Mouse (Mus musculus) kidney, adult 2 months (tissue): ENCODE measurements around the gene Ociad2. TPM values are rescaled to one million over a fixed set of nuclear protein-coding genes. Genes with fewer than 3 reads are reported as not detected.

Experiments
- DNase-seq: peaks from one replicate; pipeline ENCODE4 v3.0.0; 2021
- H3K27ac ChIP-seq: fragments of 200-500 bp; 2 replicates; pipeline ENCODE4 v1.5.1; 2012; ENCODE audit warnings: low read depth, low read length, control low read depth, inconsistent platforms; ENCODE audit not compliant: insufficient read depth
- H3K27me3 ChIP-seq: fragments of 200-500 bp; replicated peaks from 2 replicates; pipeline ENCODE4 v1.6.1; 2012; ENCODE audit warnings: mild to moderate bottlenecking, moderate library complexity, low read length, inconsistent platforms; ENCODE audit not compliant: control insufficient read depth, insufficient read depth
- H3K36me3 ChIP-seq: fragments of 200-500 bp; 2 replicates; pipeline ENCODE4 v1.6.1; 2012; ENCODE audit warnings: mild to moderate bottlenecking, moderate library complexity, low read length, inconsistent platforms; ENCODE audit not compliant: control insufficient read depth, insufficient read depth
- H3K4me1 ChIP-seq: fragments of 200-500 bp; 2 replicates; pipeline ENCODE4 v1.6.1; 2011; ENCODE audit warnings: low read length; ENCODE audit not compliant: control insufficient read depth, insufficient read depth
- H3K4me3 ChIP-seq: fragments of 200-500 bp; 2 replicates; pipeline ENCODE4 v1.5.1; 2011; ENCODE audit warnings: mild to moderate bottlenecking, low read depth, low read length, control low read depth; ENCODE audit not compliant: insufficient read depth
- CTCF ChIP-seq: fragments of 200-500 bp; conservative IDR thresholded peaks from 2 replicates; pipeline ENCODE4 v1.5.1; 2011; ENCODE audit warnings: low read depth, mild to moderate bottlenecking, control low read depth, low read length, moderate library complexity, mixed read lengths; ENCODE audit not compliant: insufficient read depth, insufficient read length
- POLR2A ChIP-seq: fragments of 200-500 bp; IDR thresholded peaks from one replicate; pipeline ENCODE4 v1.6.1; 2011; ENCODE audit warnings: low read depth, low read length, control low read depth
- WGBS: fragments of 180-500 bp; shearing (Covaris S2); methylation state at CpG from one replicate; pipeline ENCODE4 v1.1.7; 2018; 5-methylcytosine and 5-hydroxymethylcytosine counted together
- polyA plus RNA-seq: library from polyadenylated mRNA; depleted of rRNA; stranded (reverse); fragments of >200 nt; gene quantifications from 2 replicates; pipeline ENCODE4 v1.2.3, GENCODE M21; 2012

Ociad2 gene
- polyA plus RNA-seq, 1 experiment: 3.5 TPM

DNA sequence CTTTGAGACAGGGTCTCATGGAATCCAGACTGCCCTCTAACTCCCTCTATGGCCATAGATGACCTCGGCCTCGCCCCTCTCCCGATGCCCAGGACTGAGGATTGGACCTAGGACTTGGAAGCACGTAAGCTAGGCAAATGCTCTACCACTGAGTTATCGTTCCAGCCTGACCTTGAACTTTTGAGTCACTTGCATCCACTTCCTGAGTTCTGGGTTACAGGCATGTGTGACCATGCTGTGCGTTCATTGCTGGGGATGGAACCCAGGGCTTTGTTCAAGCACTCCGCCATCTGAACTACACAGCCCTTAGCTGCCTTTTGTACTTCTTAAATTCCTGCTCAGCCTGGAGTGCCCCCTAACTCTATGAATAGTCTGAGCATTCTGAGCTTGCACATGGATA is 35.7 kb upstream of the Ociad2 start:
- Histone ChIP-seq H3K36me3 (no peaks in the 10 kb centered on the region), H3K27me3 (no peaks in the 10 kb centered on the region), H3K4me3 (no peak overlapping the region), H3K4me1 (no peaks in the 10 kb centered on the region), H3K27ac (no peak overlapping the region)
- no peak for TF ChIP-seq CTCF
- TF ChIP-seq POLR2A: no peak
- DNase-seq: no peak
- 75% methylated on average over 7 of the region's 7 CpGs for WGBS

- 47% methylated on average over 9 of the region's 9 CpGs for WGBS
- DNase-seq: no peak
- no peaks in the 10 kb centered on the region for H3K36me3 ChIP-seq
- no peak overlapping the region for H3K27ac ChIP-seq
- H3K4me3 ChIP-seq: no peak overlapping the region
- no peak for TF ChIP-seq CTCF
- TF ChIP-seq POLR2A: no peak
- H3K27me3 ChIP-seq: no peaks in the 10 kb centered on the region
- no peaks in the 10 kb centered on the region for H3K4me1 ChIP-seq
Measured at GRCm38 (mm10) chr5:73376041-73376440, 35.2 kb upstream of the Ociad2 start.

GRCm38 (mm10) chr5:73373184-73373583 is 32.4 kb upstream of the Ociad2 start:
- no peak for TF ChIP-seq POLR2A
- TF ChIP-seq CTCF: no peak
- no peaks in the 10 kb centered on the region for H3K36me3 ChIP-seq
- no peaks in the 10 kb centered on the region for H3K27me3 ChIP-seq
- no peak for DNase-seq
- no peak overlapping the region for H3K4me3 ChIP-seq
- 50% methylated on average over 3 of the region's 3 CpGs for WGBS
- no peak overlapping the region for H3K27ac ChIP-seq
- no peaks in the 10 kb centered on the region for H3K4me1 ChIP-seq

DNA sequence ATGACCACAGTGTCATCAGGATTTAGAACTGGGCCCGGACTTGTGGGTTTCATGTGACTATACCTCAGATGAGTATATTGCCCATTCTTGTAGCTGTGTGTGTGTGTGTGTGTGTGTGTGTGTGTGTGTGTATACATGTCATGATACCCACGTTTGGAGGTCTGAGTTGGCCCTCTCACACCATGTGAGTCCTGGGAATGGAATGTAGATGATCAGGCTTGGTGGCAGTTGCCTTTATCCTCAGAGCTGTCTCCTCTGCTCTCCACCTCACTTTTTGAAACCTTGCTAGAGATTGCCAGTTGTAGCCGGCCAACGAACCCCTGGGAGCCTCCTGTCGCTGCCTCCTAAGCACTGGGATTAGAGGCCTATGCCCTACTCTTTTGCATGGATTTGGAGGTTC is 31.8 kb upstream of the Ociad2 start:
- Histone ChIP-seq H3K4me3 (no peak overlapping the region), H3K36me3 (no peaks in the 10 kb centered on the region), H3K27ac (no peak overlapping the region), H3K27me3 (no peaks in the 10 kb centered on the region), H3K4me1 (no peaks in the 10 kb centered on the region)
- 74% methylated on average over 5 of the region's 5 CpGs for WGBS
- no peak for DNase-seq
- no peak for TF ChIP-seq POLR2A
- TF ChIP-seq CTCF: no peak

- no peak for DNase-seq
- TF ChIP-seq POLR2A: no peak
- TF ChIP-seq CTCF: no peak
- Histone ChIP-seq H3K27ac (no peak overlapping the region), H3K27me3 (no peaks in the 10 kb centered on the region), H3K4me1 (no peaks in the 10 kb centered on the region), H3K4me3 (no peak overlapping the region), H3K36me3 (no peaks in the 10 kb centered on the region)
- WGBS: 73% methylated on average over 3 of the region's 3 CpGs
Measured at GRCm38 (mm10) chr5:73369731-73370130, 28.9 kb upstream of the Ociad2 start.

GRCm38 (mm10) chr5:73368845-73369447 is 28.1 kb upstream of the Ociad2 start:
- TF ChIP-seq POLR2A (no peak), CTCF (no peak)
- no peak for DNase-seq
- Histone ChIP-seq H3K4me3 (no peak overlapping the region), H3K36me3 (no peaks in the 10 kb centered on the region), H3K27me3 (no peaks in the 10 kb centered on the region), H3K27ac (no peak overlapping the region), H3K4me1 (no peaks in the 10 kb centered on the region)
- WGBS: 59% methylated on average over 10 of the region's 10 CpGs

DNA sequence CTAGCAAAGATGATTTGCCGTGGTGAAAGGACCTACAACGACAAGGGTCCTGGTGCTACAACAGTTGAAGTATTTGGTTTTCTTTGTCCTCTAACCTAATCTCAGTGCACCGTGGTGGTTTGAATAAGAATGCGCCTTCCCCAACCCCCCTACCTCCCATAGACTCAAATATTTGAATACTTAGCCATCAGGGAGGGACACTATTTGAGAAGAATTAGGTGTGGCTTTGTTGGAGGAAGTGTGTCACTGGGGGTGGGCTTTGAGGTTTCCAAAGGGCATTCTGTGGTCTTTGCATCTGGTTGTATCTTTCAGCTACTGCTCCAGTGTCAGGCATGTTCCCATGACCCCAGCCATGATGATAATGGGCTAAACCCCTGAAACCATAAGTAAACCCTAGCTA is 27.1 kb upstream of the Ociad2 start:
- Histone ChIP-seq H3K4me1 (no peaks in the 10 kb centered on the region), H3K4me3 (no peak overlapping the region), H3K27ac (no peak overlapping the region), H3K27me3 (no peaks in the 10 kb centered on the region), H3K36me3 (no peaks in the 10 kb centered on the region)
- WGBS: 83% methylated on average over 4 of the region's 4 CpGs
- no peak for DNase-seq
- TF ChIP-seq CTCF (no peak), POLR2A (no peak)
